ENCODE assay signal across 15 mouse cellular contexts in genomic region chr11:64610724-64611123, GRCm38 (mm10).
"Had no signal": no experiment of that assay in that cellular context is flagged by ENCODE, and none has a peak within 500 bp of the region (broad histone marks: within the 10 kb centered on the region; RNA-seq: fewer than 3 reads in every experiment).

No protein-coding gene starts in this region.

- H3K4me3 ChIP-seq: midbrain, embryonic 10.5 days; midbrain, embryonic 12.5 days; neural tube, embryonic 12.5 days; stomach, embryonic 15.5 days had no signal

- H3K4me2 ChIP-seq: lung, embryonic 14.5 days; midbrain, embryonic 12.5 days; neural tube, embryonic 12.5 days; stomach, embryonic 15.5 days had no signal

- H3K27ac ChIP-seq: liver, embryonic 14.5 days; midbrain, embryonic 10.5 days; midbrain, embryonic 12.5 days; neural tube, embryonic 12.5 days; stomach, embryonic 15.5 days; stomach, postnatal 0 days had no signal

- ATAC-seq: midbrain, embryonic 16.5 days had no signal

- H3K9me3 ChIP-seq: midbrain, embryonic 10.5 days; midbrain, embryonic 12.5 days; neural tube, embryonic 12.5 days; stomach, embryonic 15.5 days had no signal

- H3K36me3 ChIP-seq: midbrain, embryonic 10.5 days; midbrain, embryonic 12.5 days; neural tube, embryonic 12.5 days; stomach, embryonic 15.5 days had no signal

- DNase-seq: lung, adult 18-20 months; lung, embryonic 14.5 days; lung, postnatal 10 days; lung, postnatal 4 days; midbrain, embryonic 14.5 days; right cerebral cortex, postnatal 14 days; thymus, adult 2 months; thymus, postnatal 25 days had no signal

- H3K27me3 ChIP-seq: midbrain, embryonic 12.5 days; neural tube, embryonic 12.5 days; stomach, embryonic 15.5 days had no signal

- H3K9ac ChIP-seq: liver, embryonic 14.5 days; lung, embryonic 14.5 days; midbrain, embryonic 12.5 days; neural tube, embryonic 12.5 days; stomach, embryonic 15.5 days had no signal

- H3K4me1 ChIP-seq: midbrain, embryonic 10.5 days; midbrain, embryonic 12.5 days; neural tube, embryonic 12.5 days; stomach, embryonic 15.5 days had no signal
